Mouse (Mus musculus): ENCODE data around the gene Cyb5d2. TPM values are rescaled to one million over a fixed set of nuclear protein-coding genes. Genes with fewer than 3 reads are reported as not detected.
A peak's percentile ranks its signal among the peaks of the same experiment; 100 is the strongest.

Gene Cyb5d2
- 7.3 and 7.5 TPM in 2 replicates for polyA plus RNA-seq (2015; fragmentation: Nextera tagmentation; extraction: Ambion mirVana)

DNA sequence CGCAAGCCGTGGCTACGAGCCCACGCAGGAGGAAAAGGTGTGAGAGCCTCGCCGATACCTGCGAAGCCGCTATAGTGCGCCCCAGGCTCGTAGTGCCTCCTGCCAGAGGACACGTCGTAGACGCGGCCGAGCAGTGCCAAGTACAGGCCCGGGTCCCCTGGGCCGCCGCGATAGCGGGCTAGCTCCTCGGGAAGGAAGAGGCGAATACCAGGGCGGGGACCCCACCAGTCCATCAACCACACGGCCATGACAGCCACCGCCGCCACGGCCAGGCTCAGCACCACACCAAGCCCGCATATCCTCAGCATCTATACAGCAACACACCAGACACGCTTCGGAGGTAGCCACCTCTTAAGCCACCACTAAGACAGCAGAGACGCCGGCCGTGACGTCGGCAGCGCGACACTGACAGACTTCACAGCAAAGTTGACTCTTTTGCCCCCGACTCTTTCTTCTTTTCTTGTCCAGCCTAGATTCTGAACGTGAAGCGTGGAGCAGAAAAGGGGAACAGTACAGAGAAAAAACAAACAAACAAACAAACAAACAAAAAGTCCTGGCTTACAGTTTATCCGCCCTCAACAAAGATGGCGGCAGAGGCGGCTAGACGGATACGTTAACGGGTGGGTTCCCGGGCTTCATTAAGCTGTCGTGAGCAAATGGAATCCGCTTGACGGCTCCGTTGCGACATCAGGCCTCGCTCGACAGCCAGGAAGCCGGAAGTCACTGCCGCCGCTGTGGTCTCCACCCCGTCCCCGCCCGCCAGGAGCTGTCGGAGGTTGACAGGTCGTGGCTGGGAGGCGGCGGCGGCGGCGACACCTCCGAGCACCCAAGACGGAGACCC lies at the start of gene Cyb5d2, which contains the start of gene Zzef1:
Gene Cyb5d2, minus strand, starts transcription at position 688 of the 841 bp plus-strand sequence.
Gene Zzef1, plus strand, starts transcription at position 772 of the 841 bp plus-strand sequence.
- ATAC-seq (replicated peaks): peak; percentile 96

DNA sequence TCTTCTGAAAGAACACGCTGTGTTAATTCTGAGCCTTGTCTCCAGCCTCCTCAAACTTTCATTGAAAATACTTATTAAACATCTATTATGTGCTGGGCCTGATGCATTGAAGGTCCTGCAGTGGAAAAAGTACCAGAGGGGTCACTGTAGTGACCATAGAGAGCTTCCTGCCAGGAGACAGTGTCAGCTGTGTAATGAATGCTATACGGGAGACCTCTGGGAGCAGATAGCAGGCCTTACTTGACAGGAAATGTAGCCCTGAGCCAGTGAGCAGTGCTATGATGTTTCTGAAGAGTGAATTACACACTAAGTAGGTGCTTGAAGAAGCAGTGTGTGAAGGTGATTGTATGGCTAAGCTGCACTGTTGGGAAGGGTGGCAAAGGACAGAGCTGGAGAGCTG lies 49.6 kb upstream of the Cyb5d2 start:
- no peak for ATAC-seq (replicated peaks)
- Histone ChIP-seq H3K27ac (replicated peaks) (no peak overlapping the region), H3K9ac (replicated peaks) (no peak overlapping the region), H3K9me3 (no peaks in the 10 kb centered on the region), H3K4me1 (no peaks in the 10 kb centered on the region), H3K36me3 (peaks cover 59% of the 10 kb centered on the region), H3K4me3 (no peak overlapping the region), H3K4me2 (replicated peaks) (no peak overlapping the region), H3K27me3 (no peaks in the 10 kb centered on the region)
- 92% methylated on average over 2 of the region's 2 CpGs for WGBS

More for the DNA sequence above, at the start of gene Cyb5d2, which contains the start of gene Zzef1:
- under 1% methylated on average over 69 of the region's 69 CpGs for WGBS
- no peaks in the 10 kb centered on the region for H3K9me3 ChIP-seq
- no peaks in the 10 kb centered on the region for H3K27me3 ChIP-seq
- H3K4me3 ChIP-seq: peak within 1 kb of the TSS; percentile 96
- peak within 1 kb of the TSS; percentile 82 for H3K9ac ChIP-seq (replicated peaks)
- peak within 1 kb of the TSS; percentile 84 for H3K4me2 ChIP-seq (replicated peaks)
- 0 out of 2 replicates have a peak, but pooled peaks cover 2% of the 10 kb centered on the region for H3K36me3 ChIP-seq
- H3K27ac ChIP-seq (replicated peaks): peak within 1 kb of the TSS; percentile 84
- H3K4me1 ChIP-seq: peaks cover 26% of the 10 kb centered on the region

DNA sequence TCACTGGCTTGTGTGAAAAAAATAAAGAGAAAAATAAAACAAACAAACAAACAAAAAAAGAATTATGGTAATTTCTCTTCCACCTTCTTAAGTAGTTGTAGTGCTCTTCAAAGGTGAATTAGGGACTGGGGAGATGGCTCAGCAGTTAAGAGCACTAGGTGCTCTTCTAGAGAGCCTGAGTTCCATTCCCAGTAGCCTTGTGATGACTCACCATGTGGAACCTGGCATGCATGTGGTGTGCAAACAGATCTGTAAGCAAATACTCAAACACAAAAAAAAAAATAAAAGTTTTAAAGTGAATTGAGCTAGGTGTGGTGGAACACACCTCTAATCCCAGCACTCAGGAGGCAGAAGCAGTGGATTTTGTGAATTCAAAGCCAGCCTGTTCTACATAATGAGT lies 47.6 kb upstream of the Cyb5d2 start:
- ATAC-seq (replicated peaks): no peak
- no peak overlapping the region for H3K27ac ChIP-seq (replicated peaks)
- no peak overlapping the region for H3K4me3 ChIP-seq
- H3K36me3 ChIP-seq: peaks cover 61% of the 10 kb centered on the region
- no peak overlapping the region for H3K9ac ChIP-seq (replicated peaks)
- no peak overlapping the region for H3K4me2 ChIP-seq (replicated peaks)
- H3K9me3 ChIP-seq: no peaks in the 10 kb centered on the region
- H3K4me1 ChIP-seq: no peaks in the 10 kb centered on the region
- H3K27me3 ChIP-seq: no peaks in the 10 kb centered on the region

DNA sequence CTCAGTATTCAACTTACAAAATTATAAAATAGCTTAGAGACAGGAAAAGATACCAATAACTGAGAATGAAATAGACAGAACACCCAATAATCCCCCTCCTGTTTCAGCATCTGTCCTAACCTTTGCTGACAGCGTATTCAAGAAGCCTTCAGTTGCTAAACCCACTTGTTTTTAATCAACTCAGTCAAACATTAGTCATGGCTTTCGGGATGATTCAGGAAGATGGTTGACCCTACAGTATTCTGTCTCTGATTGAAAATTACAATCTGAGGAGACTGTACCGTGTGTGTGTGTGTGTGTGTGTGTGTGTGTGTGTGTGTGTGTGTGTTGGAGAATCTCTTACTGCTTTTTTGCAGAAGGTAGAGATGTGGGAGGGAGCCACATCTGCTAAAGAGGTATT lies 46.8 kb upstream of the Cyb5d2 start:
- Histone ChIP-seq H3K36me3 (peaks cover 56% of the 10 kb centered on the region), H3K9me3 (no peaks in the 10 kb centered on the region), H3K4me3 (no peak overlapping the region), H3K9ac (replicated peaks) (no peak overlapping the region), H3K27me3 (no peaks in the 10 kb centered on the region), H3K4me1 (no peaks in the 10 kb centered on the region), H3K4me2 (replicated peaks) (no peak overlapping the region), H3K27ac (replicated peaks) (no peak overlapping the region)
- WGBS: 90% methylated on average over 3 of the region's 3 CpGs
- no peak for ATAC-seq (replicated peaks)

DNA sequence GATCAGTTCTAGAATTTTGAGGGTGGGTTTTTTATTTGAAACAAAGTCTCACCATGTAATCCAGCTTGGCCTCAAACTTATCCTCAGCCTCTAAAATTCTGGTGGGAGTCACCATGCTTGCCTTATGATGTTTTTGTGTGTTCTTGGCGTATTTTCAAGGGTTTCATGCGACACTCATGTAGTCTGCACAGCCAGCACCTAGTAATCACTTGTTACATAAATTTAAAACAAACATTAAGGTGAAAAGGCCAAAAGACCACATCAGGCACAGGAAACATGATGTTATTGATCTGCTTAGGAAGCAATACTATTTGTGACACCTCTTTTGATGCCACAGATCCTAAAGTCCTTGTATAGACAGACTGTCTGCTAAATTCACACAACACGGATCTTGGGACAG lies 33.9 kb upstream of the Cyb5d2 start:
- 90% methylated on average over 3 of the region's 3 CpGs for WGBS
- Histone ChIP-seq H3K4me3 (no peak overlapping the region), H3K27me3 (no peaks in the 10 kb centered on the region), H3K27ac (replicated peaks) (no peak overlapping the region), H3K4me2 (replicated peaks) (no peak overlapping the region), H3K4me1 (no peaks in the 10 kb centered on the region), H3K9me3 (no peaks in the 10 kb centered on the region), H3K36me3 (peaks cover 75% of the 10 kb centered on the region), H3K9ac (replicated peaks) (no peak overlapping the region)
- no peak for ATAC-seq (replicated peaks)

DNA sequence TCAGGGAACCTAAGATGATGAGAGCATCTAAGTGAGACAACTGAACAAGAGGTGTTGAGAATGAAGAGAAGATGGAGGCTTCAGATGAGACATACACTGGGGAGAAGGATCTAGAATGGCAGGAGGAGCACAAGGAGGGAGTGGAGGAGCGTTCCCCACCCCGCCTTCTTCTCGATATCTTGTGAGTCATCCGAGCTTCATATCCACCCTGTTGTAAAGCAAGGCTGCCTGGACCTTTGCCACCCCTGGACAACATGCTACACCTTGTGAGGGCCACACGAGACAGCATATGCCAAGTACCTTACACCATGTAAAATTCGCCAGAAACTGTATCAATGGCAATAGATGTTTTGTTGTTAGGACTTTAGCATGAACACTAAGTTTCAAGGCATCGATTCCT lies 25.1 kb upstream of the Cyb5d2 start:
- Histone ChIP-seq H3K4me2 (replicated peaks) (no peak overlapping the region), H3K27me3 (no peaks in the 10 kb centered on the region), H3K9ac (replicated peaks) (no peak overlapping the region), H3K4me1 (no peaks in the 10 kb centered on the region), H3K27ac (replicated peaks) (no peak overlapping the region), H3K36me3 (peaks cover 55% of the 10 kb centered on the region), H3K4me3 (no peak overlapping the region), H3K9me3 (no peaks in the 10 kb centered on the region)
- 96% methylated on average over 7 of the region's 7 CpGs for WGBS
- no peak for ATAC-seq (replicated peaks)

DNA sequence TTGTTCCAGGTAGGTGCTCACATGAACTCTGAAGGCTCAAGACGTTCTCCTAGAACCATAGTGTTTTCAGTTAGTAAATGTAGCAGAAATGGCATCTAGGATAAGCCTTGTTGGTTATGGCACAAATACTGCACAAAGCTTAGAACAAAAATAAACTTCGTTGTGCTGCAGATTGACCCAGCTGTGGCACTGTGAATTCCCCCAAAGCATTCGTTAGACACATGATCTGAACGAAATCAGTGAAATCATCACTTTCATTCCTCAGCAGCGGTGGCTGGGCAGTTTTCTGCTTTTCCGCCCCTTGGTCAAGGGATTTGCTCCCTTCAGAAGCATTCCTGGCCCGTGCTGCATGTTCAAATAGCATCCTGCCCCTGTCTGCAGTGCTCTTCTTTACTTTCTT lies 22.1 kb upstream of the Cyb5d2 start:
- H3K27ac ChIP-seq (replicated peaks): no peak overlapping the region
- peaks cover 31% of the 10 kb centered on the region for H3K36me3 ChIP-seq
- no peaks in the 10 kb centered on the region for H3K9me3 ChIP-seq
- WGBS: 86% methylated on average over 7 of the region's 7 CpGs
- H3K4me2 ChIP-seq (replicated peaks): no peak overlapping the region
- no peak overlapping the region for H3K9ac ChIP-seq (replicated peaks)
- no peak overlapping the region for H3K4me3 ChIP-seq
- no peaks in the 10 kb centered on the region for H3K4me1 ChIP-seq
- ATAC-seq (replicated peaks): no peak
- H3K27me3 ChIP-seq: no peaks in the 10 kb centered on the region

DNA sequence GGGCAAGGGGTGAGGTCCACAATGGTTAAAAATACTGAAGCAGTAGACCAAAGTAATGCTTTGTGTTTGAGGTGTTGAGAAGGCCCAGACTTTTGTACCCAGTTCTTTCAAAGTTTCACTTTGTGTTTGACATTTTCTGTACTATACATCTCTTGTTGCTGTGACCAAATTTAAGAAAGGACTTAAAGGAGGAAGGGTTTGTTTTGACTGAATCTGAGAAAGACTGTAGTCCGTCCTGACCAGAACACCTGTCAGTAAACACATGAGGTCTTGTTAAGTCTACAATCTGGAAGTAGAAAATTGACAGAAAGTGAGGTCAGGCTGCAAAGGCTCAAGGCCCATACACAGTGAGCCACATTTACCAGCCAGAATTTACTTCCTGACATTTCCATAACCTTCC lies 20.9 kb upstream of the Cyb5d2 start:
- Histone ChIP-seq H3K27ac (replicated peaks) (no peak overlapping the region), H3K9me3 (no peaks in the 10 kb centered on the region), H3K4me2 (replicated peaks) (no peak overlapping the region), H3K4me3 (no peak overlapping the region), H3K4me1 (no peaks in the 10 kb centered on the region), H3K36me3 (peaks cover 26% of the 10 kb centered on the region), H3K9ac (replicated peaks) (no peak overlapping the region), H3K27me3 (no peaks in the 10 kb centered on the region)
- ATAC-seq (replicated peaks): no peak
- 79% methylated on average over 1 of the region's 1 CpGs for WGBS

DNA sequence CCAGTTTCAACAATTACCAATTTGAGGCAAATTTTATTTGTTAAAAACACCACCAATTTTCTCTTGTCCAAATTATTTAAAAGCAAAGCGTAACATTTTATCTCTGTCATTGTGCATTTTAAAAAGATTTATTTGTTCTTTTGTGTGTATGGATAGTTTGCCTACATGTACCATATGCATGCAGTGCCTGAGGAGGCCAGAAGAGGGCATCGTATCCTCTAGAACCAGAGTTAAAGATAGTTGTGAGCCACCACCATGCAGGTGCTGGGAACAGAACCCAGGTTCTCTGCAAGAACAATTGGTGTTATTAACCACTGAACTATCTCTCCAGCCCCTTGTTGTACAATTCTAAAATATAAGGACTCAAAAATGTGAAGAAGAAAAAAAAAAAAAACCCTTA lies 18.2 kb upstream of the Cyb5d2 start:
- no peak overlapping the region for H3K27ac ChIP-seq (replicated peaks)
- H3K4me2 ChIP-seq (replicated peaks): no peak overlapping the region
- ATAC-seq (replicated peaks): no peak
- no peak overlapping the region for H3K9ac ChIP-seq (replicated peaks)
- H3K27me3 ChIP-seq: no peaks in the 10 kb centered on the region
- no peak overlapping the region for H3K4me3 ChIP-seq
- H3K36me3 ChIP-seq: peaks cover 10% of the 10 kb centered on the region
- no peaks in the 10 kb centered on the region for H3K9me3 ChIP-seq
- H3K4me1 ChIP-seq: no peaks in the 10 kb centered on the region
- 82% methylated on average over 2 of the region's 2 CpGs for WGBS

DNA sequence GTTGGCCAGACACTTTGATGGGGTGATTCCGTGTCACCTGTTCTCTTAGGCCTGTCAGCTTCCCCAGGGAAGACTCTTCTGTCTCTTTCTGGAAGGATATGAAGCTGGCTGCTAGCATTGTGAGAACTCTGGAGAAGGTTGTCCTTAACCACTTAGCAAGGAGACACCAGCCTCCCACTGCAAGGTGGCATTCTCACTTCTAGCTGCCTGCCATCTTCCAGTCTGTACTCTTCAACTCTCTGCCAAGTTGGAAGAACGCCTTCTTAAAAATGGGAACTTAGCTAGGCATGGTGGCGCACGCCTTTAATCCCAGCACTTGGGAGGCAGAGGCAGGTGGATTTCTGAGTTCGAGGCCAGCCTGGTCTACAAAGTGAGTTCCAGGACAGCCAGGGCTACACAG lies 17.7 kb upstream of the Cyb5d2 start:
- no peak overlapping the region for H3K4me3 ChIP-seq
- H3K27ac ChIP-seq (replicated peaks): no peak overlapping the region
- no peak overlapping the region for H3K9ac ChIP-seq (replicated peaks)
- no peaks in the 10 kb centered on the region for H3K27me3 ChIP-seq
- WGBS: 88% methylated on average over 5 of the region's 5 CpGs
- peaks cover 6% of the 10 kb centered on the region for H3K36me3 ChIP-seq
- no peak for ATAC-seq (replicated peaks)
- no peaks in the 10 kb centered on the region for H3K4me1 ChIP-seq
- H3K4me2 ChIP-seq (replicated peaks): no peak overlapping the region
- no peaks in the 10 kb centered on the region for H3K9me3 ChIP-seq

DNA sequence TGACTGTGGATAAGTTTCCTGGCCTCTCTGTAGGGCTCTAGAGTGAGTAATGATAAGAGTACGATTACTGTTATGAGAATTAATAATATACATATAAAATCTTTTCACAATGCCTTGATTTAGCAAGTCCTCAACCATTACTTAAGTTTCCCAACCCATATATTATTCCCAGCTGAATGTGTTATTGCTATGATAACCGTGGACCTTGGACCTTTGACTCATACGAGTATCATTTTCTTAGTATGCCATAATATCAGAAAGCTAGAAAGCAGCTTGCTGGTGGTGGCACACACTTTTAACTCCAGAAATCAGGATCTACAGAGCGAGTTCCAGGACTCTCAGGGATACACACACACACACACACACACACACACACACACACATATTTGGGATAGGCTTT lies 12.1 kb upstream of the Cyb5d2 start:
- 0 out of 2 replicates have a peak, but pooled peaks cover 9% of the 10 kb centered on the region for H3K4me1 ChIP-seq
- no peaks in the 10 kb centered on the region for H3K36me3 ChIP-seq
- no peaks in the 10 kb centered on the region for H3K9me3 ChIP-seq
- no peaks in the 10 kb centered on the region for H3K27me3 ChIP-seq
- 87% methylated on average over 4 of the region's 4 CpGs for WGBS
- H3K4me3 ChIP-seq: no peak overlapping the region
- no peak overlapping the region for H3K27ac ChIP-seq (replicated peaks)
- H3K4me2 ChIP-seq (replicated peaks): no peak overlapping the region
- ATAC-seq (replicated peaks): no peak
- H3K9ac ChIP-seq (replicated peaks): no peak overlapping the region

DNA sequence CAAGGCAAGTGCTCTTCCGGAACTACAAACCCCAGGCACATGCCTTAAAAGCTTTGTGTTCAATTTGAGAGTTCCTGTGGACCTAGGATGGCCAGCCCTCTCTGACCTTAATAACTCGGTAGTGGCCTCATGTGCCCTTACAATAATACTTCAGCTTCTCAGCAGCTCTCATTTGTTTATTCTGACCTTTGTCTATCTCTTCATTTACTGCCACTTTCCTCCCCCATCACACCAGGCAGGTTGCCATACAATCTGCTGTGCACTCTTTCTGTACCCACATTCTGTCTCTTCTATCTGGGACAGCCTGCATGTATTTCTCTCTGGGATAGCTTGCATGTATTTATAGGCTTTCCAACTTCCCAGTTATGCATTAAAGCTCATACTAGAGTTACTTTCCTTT lies 10.6 kb upstream of the Cyb5d2 start:
- Histone ChIP-seq H3K9me3 (no peaks in the 10 kb centered on the region), H3K27me3 (no peaks in the 10 kb centered on the region), H3K4me2 (replicated peaks) (no peak overlapping the region), H3K9ac (replicated peaks) (no peak overlapping the region), H3K36me3 (no peaks in the 10 kb centered on the region; the same call in 1 of the 2 replicates), H3K4me3 (no peak overlapping the region), H3K27ac (replicated peaks) (no peak overlapping the region), H3K4me1 (0 out of 2 replicates have a peak, but pooled peaks cover 9% of the 10 kb centered on the region)
- no peak for ATAC-seq (replicated peaks)
- 74% methylated on average over 2 of the region's 2 CpGs for WGBS
